Mouse (Mus musculus): ENCODE results near the gene Ubiad1.

Gene Ubiad1

GRCm38 (mm10) chr4:148455477-148456025, 11.0 kb upstream of the Ubiad1 start:
- DNase-seq (ENCODE audit: extremely low read depth, insufficient read length, low spot score): no peak

DNA sequence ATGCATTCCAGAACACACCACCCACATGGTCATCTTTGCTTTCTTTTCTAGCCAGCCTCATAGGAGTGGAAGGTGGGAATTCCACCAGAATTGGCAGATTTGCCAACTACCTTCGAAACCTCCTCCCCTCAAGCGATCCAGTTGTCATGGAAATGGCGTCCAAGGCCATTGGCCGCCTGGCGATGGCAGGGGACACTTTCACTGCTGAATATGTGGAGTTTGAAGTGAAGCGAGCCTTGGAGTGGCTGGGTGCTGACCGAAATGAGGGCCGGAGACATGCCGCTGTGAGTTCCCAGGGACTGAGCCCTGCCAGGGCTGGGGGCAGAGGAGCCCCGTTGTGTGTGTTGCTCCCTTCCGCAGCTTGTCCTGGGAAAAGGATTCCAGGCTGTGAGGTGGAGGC, 9.1 kb upstream of the Ubiad1 start:
- no peak for DNase-seq (ENCODE audit: extremely low read depth, insufficient read length, low spot score)

DNA sequence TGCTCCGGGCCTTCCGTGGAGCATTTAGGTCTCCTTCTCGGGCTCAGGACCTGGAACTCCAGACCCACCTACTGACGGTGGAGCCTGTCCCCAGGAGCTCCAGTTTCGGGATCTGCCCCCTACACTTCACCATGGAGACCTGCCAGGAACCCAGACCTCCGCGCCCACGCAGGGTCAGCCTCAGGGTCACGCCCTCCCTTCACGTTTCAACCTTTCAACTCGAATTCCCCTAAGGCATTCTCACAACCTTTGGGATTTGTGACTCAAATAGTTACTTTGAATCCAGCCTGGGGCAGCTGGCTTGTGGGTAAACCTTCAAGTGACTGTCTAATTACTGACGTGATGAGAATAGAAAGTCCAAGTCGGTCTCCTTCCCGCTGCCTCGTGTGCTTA, 4.3 kb upstream of the Ubiad1 start:
- no peak for DNase-seq (ENCODE audit: extremely low read depth, insufficient read length, low spot score)

DNA sequence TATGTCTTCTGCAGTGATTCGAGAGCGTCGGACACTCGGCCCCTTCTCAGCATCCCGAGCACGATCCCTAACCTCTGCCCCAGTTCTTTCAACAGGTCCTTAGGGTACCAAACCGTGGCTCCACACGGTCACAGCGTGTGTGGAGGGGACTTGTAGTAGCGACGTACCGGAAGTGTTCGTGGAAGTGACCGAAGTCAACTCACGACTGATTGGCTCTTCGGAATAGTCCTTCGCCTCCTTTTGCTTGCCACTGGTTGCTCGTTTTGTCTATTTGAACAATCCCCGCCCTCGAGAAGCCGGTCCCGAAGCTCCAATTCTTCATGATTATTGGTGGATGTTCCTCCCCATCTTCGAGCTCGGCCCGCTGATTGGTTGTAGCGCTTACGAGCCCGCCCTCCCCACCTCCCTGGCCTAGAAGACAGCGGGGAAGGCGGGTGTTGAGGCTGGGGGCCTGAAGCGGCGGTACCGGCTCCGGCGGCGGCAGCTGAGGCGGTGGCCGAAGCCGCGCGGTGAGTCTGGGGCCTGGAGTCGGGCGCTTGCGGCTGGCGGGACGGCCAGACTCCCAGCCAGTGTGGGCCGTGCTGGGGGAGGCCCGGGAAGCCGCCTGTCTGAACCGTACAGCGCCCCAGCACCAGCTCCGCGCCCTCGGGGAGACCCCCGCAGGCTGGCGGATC, 3.7 kb upstream of the Ubiad1 start, which contains the start of gene Mtor:
Gene Mtor, plus strand, starts transcription at position 433 of the 674 bp plus-strand sequence.
- DNase-seq (ENCODE audit: extremely low read depth, insufficient read length, low spot score): peak; percentile 90

DNA sequence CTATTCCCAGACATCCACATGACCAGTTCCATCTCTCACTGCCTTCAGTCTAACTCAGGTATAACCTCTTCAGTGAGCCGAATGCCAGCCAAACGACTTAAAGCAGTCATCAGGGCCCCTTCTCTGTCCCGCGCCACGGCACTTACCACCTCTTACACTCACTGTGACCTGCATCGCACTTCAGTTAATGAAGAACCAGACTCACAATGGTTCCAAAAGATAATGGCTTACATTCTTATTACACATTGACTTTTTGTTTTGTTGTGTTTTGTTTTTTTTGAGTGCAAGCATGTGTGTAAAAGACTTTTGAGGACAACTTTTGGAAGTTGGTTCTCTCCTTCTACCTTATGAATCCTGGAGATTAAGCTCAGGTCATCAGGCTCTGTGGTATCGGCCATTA, 2.0 kb downstream of the Ubiad1 start:
- no peak for DNase-seq (ENCODE audit: extremely low read depth, insufficient read length, low spot score)

DNA sequence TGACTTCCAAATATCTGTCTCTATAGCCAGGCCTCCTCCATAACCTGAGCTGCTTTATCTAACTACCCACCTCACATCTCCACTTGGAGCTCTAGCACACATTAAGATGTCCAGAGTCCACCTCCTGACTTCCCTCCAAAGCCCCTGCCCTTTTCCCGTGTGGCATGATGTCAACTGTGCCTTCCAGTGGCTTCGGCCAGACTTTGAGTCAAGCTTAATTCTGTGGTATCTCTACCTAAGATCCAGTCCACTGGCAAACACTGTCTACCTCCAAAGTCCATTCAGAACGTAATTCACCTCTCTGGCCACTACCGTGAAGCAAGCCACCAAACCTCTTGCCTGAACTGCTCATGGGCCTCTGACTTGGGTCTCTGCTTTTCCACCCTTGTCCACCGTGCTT, 2.6 kb downstream of the Ubiad1 start:
- no peak for DNase-seq (ENCODE audit: extremely low read depth, insufficient read length, low spot score)

- DNase-seq (ENCODE audit: extremely low read depth, insufficient read length, low spot score): no peak
Observed at GRCm38 (mm10) chr4:148435657-148436330, 8.8 kb downstream of the Ubiad1 start.

- peak; percentile 63 for DNase-seq (ENCODE audit: extremely low read depth, insufficient read length, low spot score)
Observed at GRCm38 (mm10) chr4:148435106-148435505, 9.5 kb downstream of the Ubiad1 start.

DNA sequence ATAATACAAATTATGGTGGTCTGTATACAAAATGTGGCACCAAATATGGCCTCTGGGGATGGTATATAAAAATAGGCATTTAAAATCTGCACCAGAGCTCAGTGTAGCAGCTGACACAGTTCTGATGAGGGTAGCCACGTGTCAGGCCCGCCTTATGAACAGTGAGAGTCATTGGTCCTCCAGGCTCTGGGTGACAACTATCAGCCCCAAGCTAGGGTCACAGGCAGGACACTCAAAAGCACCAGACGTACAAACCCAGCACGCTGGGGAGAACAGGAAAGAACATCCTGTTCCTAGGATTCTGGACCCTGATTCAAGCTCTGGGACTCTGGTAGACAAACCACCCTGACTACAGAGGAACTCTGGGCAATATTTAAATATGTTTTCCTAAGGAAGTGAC, 10.0 kb downstream of the Ubiad1 start:
- no peak for DNase-seq (ENCODE audit: extremely low read depth, insufficient read length, low spot score)

- no peak for DNase-seq (ENCODE audit: extremely low read depth, insufficient read length, low spot score)
Observed at GRCm38 (mm10) chr4:148433813-148434212, 10.8 kb downstream of the Ubiad1 start.

DNA sequence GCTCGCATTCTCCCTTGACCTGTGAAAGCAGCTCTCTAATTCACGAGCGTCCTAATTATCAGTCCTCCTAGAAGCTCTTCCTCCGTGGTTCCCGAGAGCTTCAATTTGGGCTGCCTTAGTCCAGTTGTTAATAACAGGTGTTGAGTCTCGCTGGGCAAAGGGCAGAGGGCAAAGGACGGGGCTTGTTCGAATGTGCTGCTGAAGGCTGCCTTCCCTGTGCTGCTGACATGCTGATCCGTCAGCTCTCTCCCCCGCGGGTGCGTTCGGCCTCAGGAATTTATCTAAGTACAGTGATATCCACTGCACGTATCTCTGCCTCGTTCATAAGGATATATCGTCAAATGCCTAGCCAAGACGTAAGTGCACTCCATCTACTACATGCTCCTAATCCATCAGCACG, 11.2 kb downstream of the Ubiad1 start:
- no peak for DNase-seq (ENCODE audit: extremely low read depth, insufficient read length, low spot score)

GRCm38 (mm10) chr4:148432488-148432887, 12.1 kb downstream of the Ubiad1 start:
- no peak for DNase-seq (ENCODE audit: extremely low read depth, insufficient read length, low spot score)

- DNase-seq (ENCODE audit: extremely low read depth, insufficient read length, low spot score): no peak
Observed at GRCm38 (mm10) chr4:148430880-148431519, 13.6 kb downstream of the Ubiad1 start.

DNA sequence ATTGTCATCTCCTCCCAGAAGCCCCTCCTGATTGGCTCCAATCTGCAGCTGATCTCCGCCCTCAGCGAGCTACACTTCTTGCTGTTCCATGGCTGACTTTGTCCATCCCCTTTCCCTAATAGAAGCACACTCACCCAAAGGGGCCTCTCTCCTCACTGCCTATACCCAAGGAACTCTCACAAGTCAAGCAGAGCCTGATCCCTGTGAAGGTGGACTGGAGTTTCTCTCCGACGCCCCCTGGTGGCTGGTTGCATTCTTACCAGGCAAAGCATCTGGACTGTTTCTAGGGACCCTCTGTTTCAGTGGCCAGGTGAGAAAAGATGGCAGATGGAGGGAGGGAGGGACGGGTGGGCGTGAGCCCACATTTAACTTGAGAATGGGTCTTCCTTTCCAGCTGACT, 14.9 kb downstream of the Ubiad1 start:
- DNase-seq (ENCODE audit: extremely low read depth, insufficient read length, low spot score): no peak

DNA sequence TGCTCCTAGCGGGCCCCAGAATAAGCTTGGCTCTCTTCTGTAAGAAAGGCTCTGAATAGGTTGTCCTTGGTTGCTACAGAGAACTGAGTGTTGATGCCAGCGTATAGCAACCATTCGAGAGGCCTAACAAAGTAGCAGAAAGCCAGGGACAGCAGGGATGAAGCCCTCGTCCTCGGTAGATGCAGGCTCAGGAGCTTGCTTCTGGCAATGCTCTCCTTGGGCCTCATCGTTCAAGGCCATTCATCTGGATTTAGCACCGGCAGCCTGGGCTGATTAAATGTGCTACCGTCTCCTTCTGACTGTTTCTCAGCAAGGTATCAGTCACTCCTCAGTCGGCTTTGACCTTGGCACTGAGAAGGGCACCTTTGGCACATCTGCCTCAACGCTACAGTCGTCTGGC, 15.4 kb downstream of the Ubiad1 start:
- no peak for DNase-seq (ENCODE audit: extremely low read depth, insufficient read length, low spot score)

DNA sequence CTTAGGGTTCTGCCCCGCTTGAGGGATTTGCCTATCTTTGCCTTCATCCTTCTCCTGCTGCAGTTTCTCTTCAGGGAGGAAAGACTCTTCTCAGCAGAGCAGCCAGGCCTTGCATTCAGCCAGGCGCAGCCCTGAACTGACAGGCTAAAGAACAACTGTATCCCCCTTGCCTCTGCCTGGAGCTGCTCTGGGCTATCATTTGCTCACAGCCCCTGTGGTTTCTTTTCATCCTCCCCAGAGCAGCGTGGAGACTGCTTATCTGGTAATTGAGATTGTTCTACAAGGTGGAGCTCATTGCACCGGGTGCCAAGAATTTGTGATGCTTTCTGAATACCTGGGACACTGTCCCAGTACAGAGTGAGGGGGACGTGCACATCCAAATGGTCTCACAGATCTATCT, 16.0 kb downstream of the Ubiad1 start:
- DNase-seq (ENCODE audit: extremely low read depth, insufficient read length, low spot score): no peak

DNA sequence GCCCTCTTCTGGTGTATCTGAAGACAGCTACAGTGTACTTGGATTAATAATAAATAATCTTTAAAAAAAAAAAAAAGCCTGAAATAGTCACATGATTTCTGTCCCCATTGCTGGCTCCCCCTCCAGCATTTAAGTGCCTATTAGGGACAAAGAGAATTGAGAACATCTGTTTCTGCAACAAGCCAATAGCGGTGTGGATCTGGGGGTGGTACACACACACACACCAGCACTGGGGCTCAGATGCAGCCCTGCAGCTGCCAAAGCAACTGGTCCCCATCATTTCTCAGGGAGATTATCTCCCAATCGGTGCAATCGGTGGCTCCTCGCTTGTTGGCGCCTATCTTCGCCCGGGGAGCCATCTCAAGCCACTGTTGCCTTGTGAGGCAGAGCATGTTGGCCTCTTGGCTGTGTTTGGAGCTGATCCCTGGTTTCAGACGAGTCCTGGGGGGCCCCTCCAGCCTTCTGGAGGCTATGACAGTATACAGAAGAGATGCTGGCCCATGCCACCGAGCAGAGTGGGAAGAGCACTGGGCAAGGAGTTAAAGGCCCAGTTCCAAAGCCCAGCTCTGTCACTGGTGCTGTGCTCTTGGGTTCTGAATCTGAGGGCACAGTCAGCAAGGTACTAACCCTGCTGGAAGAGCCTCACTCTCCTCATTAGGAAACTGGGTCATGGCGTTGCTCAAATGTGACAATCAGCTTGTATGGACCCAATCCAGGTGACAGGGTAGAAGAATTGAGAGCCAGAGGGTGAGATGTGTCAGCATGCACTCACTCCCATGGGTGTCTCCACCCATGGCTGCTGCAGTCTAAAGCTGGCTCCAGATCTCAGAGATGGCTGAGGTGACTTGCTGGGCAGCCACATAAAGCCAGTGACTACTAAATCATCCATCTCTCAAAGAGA, 17.4 kb downstream of the Ubiad1 start:
- DNase-seq (ENCODE audit: extremely low read depth, insufficient read length, low spot score): no peak

DNA sequence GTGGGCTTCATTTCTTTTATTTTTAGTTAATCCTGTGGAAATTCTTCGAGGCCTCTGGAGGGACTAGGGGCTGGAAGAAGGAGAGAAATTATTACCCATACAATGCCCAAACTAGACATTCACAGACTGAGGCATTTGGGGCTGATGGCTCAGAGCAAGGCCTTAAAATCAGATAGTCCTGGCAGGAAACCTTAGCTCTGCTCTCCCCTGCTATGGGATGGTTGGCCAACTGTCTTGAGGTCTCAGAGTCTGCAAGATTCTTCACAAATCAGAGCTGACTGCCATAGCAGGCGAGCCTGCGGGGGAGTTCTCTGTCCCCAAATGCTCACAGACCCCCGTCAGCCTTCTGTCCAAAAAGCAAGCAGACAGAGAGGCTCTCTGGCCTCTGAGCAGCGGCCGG, 27.0 kb downstream of the Ubiad1 start:
- no peak for DNase-seq (ENCODE audit: extremely low read depth, insufficient read length, low spot score)

DNA sequence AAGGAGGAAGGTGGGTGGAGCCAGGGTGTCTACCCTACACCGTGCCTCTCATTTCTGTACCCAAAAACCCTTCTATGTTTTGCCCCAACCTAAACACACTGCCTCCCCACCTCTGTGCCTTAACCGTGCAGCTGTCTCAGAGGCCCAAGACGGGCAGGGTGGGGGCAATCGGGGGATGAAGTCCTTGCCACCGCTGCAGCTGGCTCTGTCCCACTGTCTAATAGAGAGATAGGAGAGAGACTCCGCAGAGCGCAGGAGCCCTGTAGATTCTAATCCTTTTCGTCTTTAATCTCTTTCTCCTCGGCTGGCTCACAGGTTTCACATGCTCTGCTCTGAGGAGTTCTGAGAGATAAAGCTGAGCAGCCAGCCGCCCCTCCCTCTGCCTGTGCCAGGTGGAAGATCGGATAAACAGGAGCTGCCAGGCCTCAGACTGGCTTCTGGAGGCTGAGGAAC, 27.5 kb downstream of the Ubiad1 start:
- DNase-seq (ENCODE audit: extremely low read depth, insufficient read length, low spot score): no peak

- no peak for DNase-seq (ENCODE audit: extremely low read depth, insufficient read length, low spot score)
Observed at GRCm38 (mm10) chr4:148415575-148415974, 29.0 kb downstream of the Ubiad1 start.
